ENCODE assay signal across 8 mouse cellular contexts in genomic region chr10:18319691-18320090, GRCm38 (mm10). TPM values are rescaled to one million over a fixed set of nuclear protein-coding genes. Genes with fewer than 3 reads are reported as not detected.
A peak's percentile ranks its signal among the peaks of the same experiment; 100 is the strongest.
DNase-seq lines count a peak whose midpoint lies in the region; ATAC-seq and TF ChIP-seq lines count a peak whose summit lies in the region.

No protein-coding gene starts in this region.

- no peak overlapping the region for H3K27ac ChIP-seq in heart, embryonic 16.5 days (ENCODE audit: low read length)
- no peak overlapping the region for H3K27ac ChIP-seq in embryonic facial prominence, embryonic 11.5 days (replicated peaks; ENCODE audit: low read depth, low read length)
- H3K27ac ChIP-seq in intestine, embryonic 15.5 days: no peak overlapping the region
- no peak overlapping the region for H3K27ac ChIP-seq in midbrain, postnatal 0 days (ENCODE audit: low read depth, low read length)

- WGBS in heart, embryonic 16.5 days: 20% methylated on average over 4 of the region's 4 CpGs
- 19% methylated on average over 4 of the region's 4 CpGs for WGBS in embryonic facial prominence, embryonic 11.5 days
- WGBS in intestine, embryonic 15.5 days: 28% methylated on average over 4 of the region's 4 CpGs
- WGBS in midbrain, postnatal 0 days: 20% methylated on average over 4 of the region's 4 CpGs

- peak overlapping the region; percentile 91; the same call in 1 of the 2 replicates for H3K9ac ChIP-seq in heart, embryonic 16.5 days (ENCODE audit: low read length)
- 0 out of 2 replicates have a peak overlapping the region, but pooled peaks have one; percentile 7 for H3K9ac ChIP-seq in embryonic facial prominence, embryonic 11.5 days (replicated peaks; ENCODE audit: low read length)
- peak overlapping the region; percentile 76; the same call in 1 of the 2 replicates for H3K9ac ChIP-seq in intestine, embryonic 15.5 days
- H3K9ac ChIP-seq in midbrain, postnatal 0 days (replicated peaks; ENCODE audit: low read length, poor library complexity, severe bottlenecking): peak overlapping the region; percentile 64; the same call in 1 of the 2 replicates

- no peaks in the 10 kb centered on the region for H3K9me3 ChIP-seq in heart, embryonic 16.5 days (replicated peaks; ENCODE audit: control insufficient read depth, low read length)
- no peaks in the 10 kb centered on the region for H3K9me3 ChIP-seq in embryonic facial prominence, embryonic 11.5 days (replicated peaks; ENCODE audit: control insufficient read depth, low read length)
- no peaks in the 10 kb centered on the region for H3K9me3 ChIP-seq in intestine, embryonic 15.5 days
- H3K9me3 ChIP-seq in midbrain, postnatal 0 days (ENCODE audit: low read length): no peaks in the 10 kb centered on the region

- peak overlapping the region; percentile 90 for H3K4me2 ChIP-seq in heart, embryonic 16.5 days (ENCODE audit: low read depth, low read length)
- peak overlapping the region; percentile 94 for H3K4me2 ChIP-seq in embryonic facial prominence, embryonic 11.5 days (ENCODE audit: low read depth, low read length)
- peak overlapping the region; percentile 96 for H3K4me2 ChIP-seq in intestine, embryonic 15.5 days (replicated peaks)
- H3K4me2 ChIP-seq in midbrain, postnatal 0 days (ENCODE audit: low read depth, low read length, poor library complexity, severe bottlenecking): peak overlapping the region; percentile 99

- H3K4me1 ChIP-seq in heart, embryonic 16.5 days (ENCODE audit: control insufficient read depth, insufficient read depth, low read length): peaks cover 9% of the 10 kb centered on the region
- no peaks in the 10 kb centered on the region for H3K4me1 ChIP-seq in embryonic facial prominence, embryonic 11.5 days (ENCODE audit: control insufficient read depth, insufficient read depth, low read length)
- 0 out of 2 replicates have a peak, but pooled peaks cover 8% of the 10 kb centered on the region for H3K4me1 ChIP-seq in intestine, embryonic 15.5 days (replicated peaks)
- H3K4me1 ChIP-seq in midbrain, postnatal 0 days (ENCODE audit: insufficient read depth, low read length): no peaks in the 10 kb centered on the region; the same call in 1 of the 2 replicates

- DNase-seq in heart, adult 18-20 months: no peak
- DNase-seq in embryonic facial prominence, embryonic 11.5 days (ENCODE audit: low spot score): no peak
- DNase-seq in midbrain, postnatal 0 days (ENCODE audit: low spot score): no peak
- no peak for DNase-seq in layer of hippocampus, postnatal 10 days (ENCODE audit: low spot score in 2 of 2)
- no peak for DNase-seq in thymus, postnatal 14 days

- ATAC-seq in heart, embryonic 16.5 days (replicated peaks; ENCODE audit: extremely low read depth, insufficient read depth, low FRiP score): no peak
- ATAC-seq in embryonic facial prominence, embryonic 11.5 days (replicated peaks; ENCODE audit: insufficient number of reproducible peaks, low FRiP score, low TSS enrichment, low read depth): no peak
- ATAC-seq in intestine, embryonic 15.5 days: no peak
- ATAC-seq in midbrain, postnatal 0 days (ENCODE audit: low FRiP score): no peak
- ATAC-seq in megakaryocyte-erythroid progenitor cell, adult 5-6 weeks (replicated peaks; ENCODE audit: low FRiP score, low TSS enrichment, poor library complexity, severe bottlenecking): no peak

- H3K36me3 ChIP-seq in heart, embryonic 16.5 days (ENCODE audit: control insufficient read depth, insufficient read depth): no peaks in the 10 kb centered on the region
- H3K36me3 ChIP-seq in embryonic facial prominence, embryonic 11.5 days (replicated peaks; ENCODE audit: control insufficient read depth, insufficient read depth, low read depth, low read length): no peaks in the 10 kb centered on the region
- no peaks in the 10 kb centered on the region for H3K36me3 ChIP-seq in intestine, embryonic 15.5 days
- no peaks in the 10 kb centered on the region for H3K36me3 ChIP-seq in midbrain, postnatal 0 days (ENCODE audit: insufficient read depth, low read length)

- no peaks in the 10 kb centered on the region for H3K27me3 ChIP-seq in heart, embryonic 16.5 days (ENCODE audit: control insufficient read depth, insufficient read depth, low read length)
- H3K27me3 ChIP-seq in embryonic facial prominence, embryonic 11.5 days (ENCODE audit: control insufficient read depth, insufficient read depth, low read length): no peaks in the 10 kb centered on the region
- H3K27me3 ChIP-seq in intestine, embryonic 15.5 days (replicated peaks): no peaks in the 10 kb centered on the region
- H3K27me3 ChIP-seq in midbrain, postnatal 0 days (ENCODE audit: insufficient read depth, low read length): peaks cover 13% of the 10 kb centered on the region

- no peak for TF ChIP-seq CTCF in midbrain, postnatal 0 days (IDR thresholded peaks at IDR 0.05)

- peak overlapping the region; percentile 73 for H3K4me3 ChIP-seq in heart, embryonic 16.5 days (ENCODE audit: low read length)
- peak overlapping the region; percentile 70 for H3K4me3 ChIP-seq in embryonic facial prominence, embryonic 11.5 days (ENCODE audit: low read depth, low read length)
- H3K4me3 ChIP-seq in intestine, embryonic 15.5 days (replicated peaks): peak overlapping the region; percentile 83
- H3K4me3 ChIP-seq in midbrain, postnatal 0 days (ENCODE audit: low read depth, low read length): peak overlapping the region; percentile 80

RNA-seq across cellular contexts. Expression of gene Nhsl1, which starts 0.9 kb away (rescaled TPM):
- polyA plus RNA-seq in heart, embryonic 16.5 days (2015; fragmentation: Nextera tagmentation; extraction: Ambion mirVana): 11.7 and 12.0 TPM in 2 replicates
- 10 to 100 TPM; 15.1 to 17.2 TPM for total RNA-seq in heart, adult 18-20 months (2021)
- 12.1 and 12.5 TPM in 2 replicates for polyA plus RNA-seq in embryonic facial prominence, embryonic 11.5 days (2014; fragmentation: Nextera tagmentation; extraction: Ambion mirVana)
- polyA plus RNA-seq in intestine, embryonic 15.5 days (2015; fragmentation: Nextera tagmentation; extraction: Ambion mirVana): 9.2 and 10.0 TPM in 2 replicates
- 16.0 and 18.0 TPM in 2 replicates for total RNA-seq in midbrain, postnatal 0 days (2014; rRNA removed)
- polyA plus RNA-seq in midbrain, postnatal 0 days (2015; fragmentation: Nextera tagmentation; extraction: Ambion mirVana): 6.7 and 7.2 TPM in 2 replicates
- total RNA-seq in layer of hippocampus, postnatal 10 days (2021): 10 to 100 TPM; 62.0 to 66.6 TPM
- 0.99 and 1.2 TPM in 2 replicates for total RNA-seq in megakaryocyte-erythroid progenitor cell, adult 5-6 weeks (2014; fragmentation: Nextera tagmentation)
- 0.42 TPM in 1 of 2 replicates, not detected in the other for total RNA-seq in megakaryocyte-erythroid progenitor cell, adult 5-6 weeks (2017)

Comparison
In these comparisons a context has a peak if more than half of its experiments do, and no peak if none do; other contexts are left out.
1. H3K9ac ChIP-seq: peak in every context shown above with its lines; median percentile 91 in heart, embryonic 16.5 days; 76 in intestine, embryonic 15.5 days; 64 in midbrain, postnatal 0 days; 7 in embryonic facial prominence, embryonic 11.5 days.